Mouse (Mus musculus): ENCODE data around the gene Sez6.

The Sez6 gene

DNA sequence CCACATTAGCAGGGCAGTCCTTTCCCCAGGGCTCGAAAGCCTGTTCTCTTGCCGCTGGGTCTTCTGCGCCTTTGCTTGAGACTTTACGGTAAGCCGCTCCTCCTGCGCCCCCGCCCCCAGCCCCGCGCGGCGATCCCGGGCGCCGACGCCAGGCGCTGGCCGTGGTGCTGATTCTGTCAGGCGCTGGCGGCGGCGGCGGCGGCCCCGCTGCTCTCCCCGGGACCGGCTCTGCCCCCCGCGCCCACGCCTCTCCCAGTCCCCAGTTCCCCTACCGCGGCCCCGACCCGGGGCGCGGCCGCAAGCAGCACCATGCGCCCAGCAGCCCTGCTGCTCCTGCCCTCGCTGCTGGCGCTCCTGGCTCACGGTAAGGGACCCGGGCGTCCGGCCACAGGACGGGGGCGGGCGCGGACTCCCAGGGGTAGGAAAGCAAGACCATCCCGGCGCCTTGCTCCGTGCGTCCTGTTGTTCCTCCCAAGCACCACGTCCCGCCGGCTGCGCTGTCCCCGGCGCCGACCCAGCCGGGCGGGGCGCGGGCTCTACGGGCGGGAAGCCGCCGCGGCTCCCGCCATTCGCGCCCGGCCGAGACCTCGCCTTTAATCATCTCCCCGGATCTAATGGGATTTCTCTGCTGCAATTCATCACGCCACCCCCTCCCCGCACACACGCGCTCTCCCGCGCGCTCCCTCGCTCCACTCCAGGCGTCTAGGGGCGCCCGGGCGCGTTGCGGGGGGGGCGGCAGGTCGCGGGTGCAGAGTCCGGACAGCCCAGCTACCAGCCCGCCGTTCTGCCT is at the start of gene Sez6:
Sez6 (plus strand) TSS at position 50 of the 790 bp plus-strand sequence.
- peak; percentile 70 for DNase-seq (ENCODE audit: low read depth, low spot score)

DNA sequence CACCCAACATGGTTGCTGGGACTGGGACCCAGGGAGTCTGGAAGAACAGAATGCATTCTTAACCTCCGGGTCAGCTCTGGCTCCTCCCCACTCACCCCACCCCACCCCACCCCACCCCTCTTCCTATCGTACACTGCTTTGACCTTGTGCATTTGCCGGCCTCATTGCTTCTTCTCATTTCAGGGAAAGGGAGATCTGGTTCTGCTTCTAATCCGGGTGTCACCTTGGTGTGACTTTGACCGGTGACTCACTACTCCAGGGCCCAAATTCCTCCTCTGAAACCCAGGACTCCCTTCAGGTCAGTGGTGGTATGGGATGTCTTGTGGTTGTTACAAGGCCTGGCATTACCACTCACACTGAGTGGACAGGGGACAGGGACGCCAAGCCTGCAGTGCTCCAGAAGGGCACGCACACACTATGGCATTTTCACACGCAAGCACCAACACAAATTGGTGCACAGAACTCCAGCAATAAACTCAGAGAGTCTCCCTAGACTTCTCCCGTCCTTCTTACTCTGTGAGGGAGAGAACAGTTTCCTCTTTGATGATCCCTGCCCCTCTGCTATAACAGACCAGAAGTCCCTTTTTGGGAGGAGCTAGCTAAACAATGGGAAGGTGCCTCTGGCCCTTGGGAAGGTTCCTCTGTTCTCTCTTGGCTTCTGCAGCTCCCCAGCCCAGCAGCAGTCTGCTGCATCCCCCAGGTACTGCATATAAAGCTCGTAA is 45.9 kb upstream of the Sez6 start:
- no peak for DNase-seq (ENCODE audit: low read depth, low spot score)

DNA sequence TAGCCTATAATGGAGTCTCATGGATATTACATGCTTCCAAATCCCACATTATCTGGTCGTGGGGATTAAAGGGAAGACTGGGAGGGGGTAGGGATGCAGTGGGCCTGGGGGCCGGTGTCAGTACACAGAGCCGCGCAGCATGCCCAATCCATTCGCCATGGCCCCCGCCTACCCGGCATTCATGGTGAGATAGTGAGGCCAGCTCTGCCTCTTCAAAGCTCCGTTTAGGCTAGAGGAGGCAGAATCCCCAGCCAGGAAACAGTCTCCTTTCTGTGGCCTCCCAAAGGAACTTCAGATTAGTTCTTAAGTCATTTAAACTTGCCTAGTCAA is 45.4 kb upstream of the Sez6 start:
- DNase-seq (ENCODE audit: low read depth, low spot score): no peak

DNA sequence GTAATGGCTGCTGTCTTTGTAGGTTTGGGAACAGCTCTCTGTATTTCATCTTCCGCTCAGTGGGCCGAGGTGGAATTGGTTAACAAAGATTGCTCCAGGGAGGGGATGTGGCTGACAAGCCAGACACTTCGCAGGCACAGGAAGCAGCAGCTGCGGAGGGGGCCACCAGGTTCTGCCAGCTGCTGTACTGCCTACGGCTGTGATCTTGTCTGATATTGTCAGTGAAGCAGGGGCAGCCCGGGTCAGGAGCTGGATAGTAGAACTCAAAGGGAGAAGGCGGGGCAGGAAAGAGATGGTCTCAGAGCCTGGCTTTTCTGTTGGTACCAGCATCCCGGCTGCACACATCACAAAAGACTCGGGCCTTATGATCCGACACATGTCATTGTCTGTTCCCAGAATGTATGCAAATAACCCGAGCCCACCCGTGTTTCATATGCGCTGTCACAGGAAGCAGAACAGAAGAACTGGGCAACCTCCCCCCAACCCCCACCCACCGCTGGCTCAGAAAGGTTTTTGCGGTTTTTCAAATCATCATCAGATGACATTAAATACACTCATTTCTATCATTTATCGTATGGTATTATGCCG is 43.1 kb upstream of the Sez6 start:
- DNase-seq (ENCODE audit: low read depth, low spot score): no peak

DNA sequence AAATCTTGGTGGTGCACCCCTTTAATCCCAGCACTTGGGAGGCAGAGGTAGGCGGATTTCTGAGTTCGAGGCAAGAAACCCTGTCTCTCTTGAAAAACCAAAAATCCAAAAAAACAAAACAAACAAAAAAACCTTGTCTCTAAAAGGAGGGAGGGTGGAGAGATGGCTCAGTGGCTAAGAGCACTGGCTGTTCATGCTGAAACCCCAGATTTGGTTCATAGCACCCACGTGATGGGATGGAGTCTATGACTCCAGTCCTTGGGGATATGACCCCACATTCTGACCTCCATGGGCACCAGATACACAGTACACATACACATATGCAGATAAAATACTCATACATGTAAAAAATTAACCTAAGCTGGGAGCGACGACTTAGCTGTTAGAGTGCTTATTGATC is 41.8 kb upstream of the Sez6 start:
- DNase-seq (ENCODE audit: low read depth, low spot score): no peak

DNA sequence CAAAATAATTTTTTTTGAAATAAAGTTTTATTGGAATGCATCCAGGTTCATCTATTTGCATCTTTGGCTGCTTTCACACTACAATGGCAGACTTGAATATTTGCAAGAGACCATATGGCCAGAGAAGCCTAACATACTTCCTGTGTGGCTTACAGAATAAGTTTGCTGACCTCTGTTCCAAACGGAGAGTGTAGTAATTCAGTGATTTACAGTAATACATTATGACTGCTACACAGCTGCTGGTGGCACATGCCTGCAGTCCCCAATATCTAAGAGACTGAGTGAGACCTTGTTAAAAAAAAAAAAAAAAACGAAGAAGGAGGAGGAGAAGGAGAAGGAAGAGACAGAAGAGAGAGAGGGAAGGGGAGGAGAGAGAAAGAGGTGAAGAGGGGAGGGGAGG is 41.1 kb upstream of the Sez6 start:
- DNase-seq (ENCODE audit: low read depth, low spot score): no peak

DNA sequence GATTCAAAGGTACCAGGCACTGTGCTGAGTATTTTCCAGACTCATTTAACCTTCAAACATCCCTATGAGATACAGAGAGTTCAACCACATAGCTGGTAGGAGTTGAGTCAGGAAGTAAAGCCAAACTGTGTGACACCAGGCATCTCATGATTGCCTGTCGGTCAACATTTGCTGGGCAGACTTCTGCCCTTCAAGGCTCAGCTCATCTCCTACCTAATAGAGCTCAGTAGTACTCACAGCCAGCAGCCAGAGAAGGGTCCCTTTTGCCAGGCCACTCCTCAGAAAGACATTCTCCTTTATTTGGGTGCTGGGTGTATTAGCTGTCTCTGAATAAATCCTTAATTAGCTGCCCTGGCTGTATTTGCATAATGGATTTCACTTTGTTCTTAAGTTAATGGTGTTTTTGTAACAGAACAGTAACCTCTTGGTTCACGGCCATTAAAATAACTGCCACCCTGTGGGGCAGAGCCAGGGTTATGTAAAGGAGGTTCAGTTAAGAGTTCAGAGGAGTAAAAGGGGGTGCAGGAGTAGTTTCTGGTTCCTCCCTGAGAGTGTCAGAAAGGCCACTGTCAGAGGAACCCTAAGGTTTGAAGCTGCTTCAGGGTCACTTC is 39.8 kb upstream of the Sez6 start:
- DNase-seq (ENCODE audit: low read depth, low spot score): no peak

DNA sequence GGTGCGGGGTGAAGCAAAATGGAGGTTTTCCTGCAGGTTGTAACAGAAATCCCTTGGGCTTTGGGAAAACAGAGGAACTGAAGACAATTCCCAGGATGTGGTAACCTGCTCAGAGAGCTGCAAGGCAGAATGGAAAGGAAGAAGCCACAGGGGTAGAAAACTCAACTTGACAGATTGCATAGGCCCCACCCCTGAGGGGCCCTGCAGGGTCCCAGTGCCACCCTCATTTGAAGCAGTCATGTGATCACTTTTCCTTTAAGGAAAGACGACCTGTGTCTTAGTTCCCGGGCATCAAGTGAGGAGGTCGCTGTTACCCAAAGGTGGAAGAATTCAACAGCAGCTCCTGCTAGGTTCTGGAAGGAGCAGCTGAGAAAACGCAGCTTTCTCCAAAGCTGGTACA is 37.7 kb upstream of the Sez6 start:
- no peak for DNase-seq (ENCODE audit: low read depth, low spot score)

DNA sequence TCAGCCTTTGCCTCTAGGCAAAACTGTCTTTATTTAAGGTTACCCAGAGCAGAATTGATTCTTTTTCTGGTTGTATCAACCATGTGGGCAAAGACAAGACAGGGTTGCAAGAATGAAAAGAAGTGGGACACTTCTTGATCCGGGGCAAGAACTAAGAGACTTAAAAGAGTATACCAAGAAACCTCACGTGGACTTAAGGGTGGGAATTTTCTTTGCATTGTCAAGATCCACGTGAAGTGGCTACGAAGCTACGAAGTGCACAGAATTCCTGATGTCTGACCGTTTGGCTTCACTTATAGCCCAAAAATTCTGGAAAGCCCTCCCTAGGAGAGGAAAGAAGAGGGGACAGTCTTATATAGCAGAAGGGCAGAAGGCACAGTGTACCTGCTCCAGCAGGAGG is 37.3 kb upstream of the Sez6 start:
- DNase-seq (ENCODE audit: low read depth, low spot score): no peak

DNA sequence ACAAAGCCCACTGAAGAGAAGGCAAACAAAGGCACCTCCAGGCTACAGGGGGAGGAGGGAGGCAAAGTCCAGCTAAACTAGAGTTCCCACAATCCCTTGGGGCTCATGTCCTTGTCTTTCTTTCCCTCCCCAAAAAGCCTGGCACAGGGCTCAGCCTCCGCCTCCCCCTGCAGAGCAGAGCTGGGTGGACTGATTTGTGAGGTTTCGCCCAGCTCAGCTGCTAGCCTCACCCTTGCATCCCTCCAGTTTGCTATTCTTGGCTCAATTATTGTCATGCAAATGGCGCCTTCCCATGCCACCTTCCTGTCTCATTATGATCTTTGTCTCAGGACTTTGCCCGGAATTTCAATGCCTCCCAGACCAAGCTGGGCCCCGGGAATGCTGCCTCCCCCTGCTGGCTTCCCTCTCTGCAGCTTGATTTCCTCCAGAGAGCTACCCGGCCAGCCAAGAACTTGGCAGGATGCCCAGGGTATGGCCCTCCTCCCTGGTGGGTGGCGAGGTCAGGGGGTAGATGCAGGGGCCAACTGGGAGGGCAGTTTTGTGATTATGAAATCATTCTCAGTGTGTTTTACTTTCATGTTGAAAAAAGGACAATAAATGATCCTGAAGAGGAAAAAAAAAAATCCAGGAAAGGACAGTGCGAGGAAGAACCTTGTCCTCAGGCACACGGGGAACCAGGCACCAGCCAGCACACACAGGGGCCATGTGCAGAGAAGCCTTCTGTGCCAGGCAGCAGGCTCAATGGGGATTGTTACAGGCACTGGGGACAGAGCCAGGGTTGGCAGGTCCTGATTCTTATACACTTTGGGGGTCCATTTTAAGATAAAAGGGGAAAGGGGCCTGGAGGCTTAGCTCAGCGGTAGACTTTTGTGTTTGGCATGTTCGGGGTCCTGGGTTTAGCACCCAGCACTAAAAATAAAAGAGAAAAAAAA is 36.5 kb upstream of the Sez6 start, which contains the start of gene Pipox:
Pipox (minus strand) TSS at position 310 of the 932 bp plus-strand sequence.
- peak; percentile 58 for DNase-seq (ENCODE audit: low read depth, low spot score)

DNA sequence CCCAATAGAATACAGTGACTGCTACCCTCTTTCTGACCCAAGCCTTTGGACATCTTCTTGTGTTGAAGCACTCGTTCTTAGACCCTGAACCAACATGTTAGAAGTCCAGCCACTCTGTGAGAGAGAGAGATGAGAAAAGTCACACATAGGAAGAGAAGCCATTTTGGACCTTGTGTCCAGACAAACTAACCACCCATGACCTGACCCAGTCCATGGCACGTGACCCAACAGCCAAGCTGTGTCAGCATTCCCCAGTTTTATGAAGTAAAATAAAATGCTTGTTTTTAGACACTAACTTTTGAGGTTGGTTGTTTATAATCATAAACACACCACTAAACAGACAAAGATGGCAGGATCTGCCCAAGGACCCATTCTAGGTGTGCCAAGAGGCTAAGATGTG is 35.6 kb upstream of the Sez6 start:
- DNase-seq (ENCODE audit: low read depth, low spot score): no peak

DNA sequence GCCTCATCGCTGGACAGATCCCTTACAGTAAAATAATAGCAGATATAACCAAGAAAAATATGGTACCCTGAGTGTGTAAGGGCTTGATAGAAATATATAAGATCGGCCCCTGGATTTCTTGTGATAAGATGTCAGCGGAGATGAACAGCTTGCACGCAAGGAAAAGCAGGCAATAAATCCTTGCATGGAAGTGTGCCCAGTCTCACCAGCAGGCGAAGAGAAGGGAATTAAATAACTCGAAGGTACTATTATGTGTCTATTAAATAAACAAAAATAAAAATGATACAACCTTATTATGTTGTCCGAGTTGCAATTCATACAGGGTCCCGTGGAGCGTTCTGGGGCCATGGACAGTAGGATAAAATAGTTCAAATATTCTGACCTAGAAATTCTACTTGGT is 34.6 kb upstream of the Sez6 start:
- no peak for DNase-seq (ENCODE audit: low read depth, low spot score)

DNA sequence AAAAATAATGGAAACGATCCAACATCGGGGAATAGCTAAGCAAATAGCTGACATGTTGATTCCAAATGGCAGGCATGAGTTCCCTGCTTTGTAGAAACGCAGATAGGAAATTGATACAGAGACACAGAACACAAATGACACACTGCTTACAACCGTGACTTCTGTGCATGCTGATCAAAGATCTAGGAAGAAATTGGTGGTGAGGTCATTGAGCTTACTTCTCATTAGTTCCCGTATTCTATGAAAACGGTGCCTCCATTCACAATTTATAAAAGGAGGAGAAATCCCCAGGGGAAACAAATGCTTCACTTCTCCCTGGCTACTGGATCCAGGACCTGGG is 34.1 kb upstream of the Sez6 start:
- no peak for DNase-seq (ENCODE audit: low read depth, low spot score)

DNA sequence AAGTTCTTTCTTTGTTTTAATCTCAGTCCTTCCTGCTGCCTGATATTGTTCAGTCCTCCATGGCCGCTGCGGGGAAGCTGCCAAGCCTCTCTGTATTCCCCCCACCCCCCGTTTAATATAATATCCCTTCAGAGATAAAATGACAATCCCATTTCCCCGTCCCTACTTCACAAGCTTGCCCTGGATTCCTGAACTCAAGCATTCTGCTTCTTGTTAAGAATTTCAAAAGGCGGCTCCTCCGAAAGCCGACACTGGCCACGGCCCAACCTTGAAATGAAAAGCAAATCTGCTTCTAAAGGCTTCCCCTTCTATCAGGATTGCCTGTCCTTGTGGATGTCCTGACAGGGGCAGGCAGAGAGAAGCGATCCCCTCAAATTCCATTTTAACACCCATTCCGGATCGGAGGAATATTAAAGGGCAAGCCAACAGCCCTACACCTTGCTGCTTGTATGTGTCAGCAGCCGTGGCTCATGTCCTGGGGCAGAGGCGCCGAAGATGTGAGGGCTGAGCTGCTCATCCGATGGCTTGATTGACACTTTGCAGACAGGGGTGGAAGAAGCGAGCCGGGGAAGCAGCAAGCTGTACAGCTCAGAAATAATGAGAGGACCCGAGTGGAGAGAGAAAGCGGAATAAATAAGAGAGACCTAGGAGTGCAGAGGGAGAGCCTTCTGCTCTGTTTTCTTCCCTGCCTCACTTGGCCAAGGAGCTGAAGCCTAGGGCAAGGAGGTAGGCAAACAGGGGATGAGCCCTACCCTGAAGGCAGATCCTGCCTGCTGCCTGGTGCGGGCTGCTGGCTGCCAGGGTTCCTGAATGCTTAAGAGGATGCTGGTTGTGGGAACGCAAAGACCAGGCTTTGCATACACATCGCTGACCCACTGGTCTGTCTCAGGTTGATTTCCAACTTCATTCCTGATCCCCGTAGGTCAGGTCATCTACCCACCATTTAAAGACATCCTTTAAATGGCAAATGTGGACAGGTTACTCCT is 33.5 kb upstream of the Sez6 start:
- DNase-seq (ENCODE audit: low read depth, low spot score): no peak

DNA sequence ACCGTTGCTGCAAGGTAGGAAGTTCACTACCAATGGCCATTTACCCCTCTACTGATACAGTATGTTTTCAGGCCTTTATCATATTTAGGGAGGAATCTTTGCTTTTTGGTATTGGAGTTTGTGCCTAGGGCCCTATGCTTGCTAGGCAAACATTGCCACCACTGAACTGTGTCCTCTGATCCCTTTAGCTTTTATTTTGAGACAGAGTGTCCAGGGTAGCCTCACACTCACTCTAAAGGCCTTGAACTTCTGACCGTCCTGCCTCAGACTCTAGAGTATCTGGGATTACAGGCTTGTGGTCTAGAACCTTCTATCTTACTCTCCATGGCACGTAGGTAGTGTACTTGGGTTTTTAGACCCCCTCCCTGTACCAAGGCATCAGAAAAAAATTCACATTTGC is 30.4 kb upstream of the Sez6 start:
- no peak for DNase-seq (ENCODE audit: low read depth, low spot score)

DNA sequence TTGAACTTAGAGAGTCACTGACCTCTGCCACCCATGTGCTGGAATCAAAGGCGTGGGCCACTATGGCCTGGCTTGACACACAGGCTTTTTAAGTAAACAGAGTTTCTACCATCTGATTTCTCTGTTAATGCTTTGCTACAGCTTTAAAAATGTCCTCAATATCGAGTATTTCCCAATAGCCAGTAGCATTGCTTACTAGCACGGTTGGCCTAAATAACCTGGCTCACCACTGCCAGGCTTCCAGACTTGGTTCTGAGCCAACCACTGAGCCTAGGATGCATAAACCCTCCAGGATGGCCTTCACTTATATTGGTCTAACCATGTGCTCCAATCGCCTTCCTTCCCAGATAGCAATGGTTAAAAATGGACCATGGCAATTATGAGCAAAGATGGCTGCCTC is 29.9 kb upstream of the Sez6 start:
- no peak for DNase-seq (ENCODE audit: low read depth, low spot score)

DNA sequence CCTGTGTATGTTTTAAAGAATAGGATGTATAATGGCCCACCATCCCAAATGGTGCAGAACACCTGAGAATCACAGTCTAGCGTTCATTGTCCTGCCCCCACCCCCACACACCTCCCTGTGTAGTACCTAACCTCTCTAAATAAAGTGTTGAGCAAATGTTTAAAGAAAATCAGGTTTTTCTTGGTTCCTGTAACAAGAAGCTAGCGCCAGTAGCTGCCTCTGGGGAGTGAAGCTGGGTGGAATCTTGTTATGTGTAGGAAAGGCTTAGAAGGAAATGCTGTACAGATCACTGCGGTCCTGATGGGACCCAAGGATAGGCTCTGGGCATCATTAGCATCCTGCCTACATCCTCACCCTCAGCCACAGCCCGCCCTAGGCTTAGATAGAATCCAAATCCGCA is 29.2 kb upstream of the Sez6 start:
- no peak for DNase-seq (ENCODE audit: low read depth, low spot score)

DNA sequence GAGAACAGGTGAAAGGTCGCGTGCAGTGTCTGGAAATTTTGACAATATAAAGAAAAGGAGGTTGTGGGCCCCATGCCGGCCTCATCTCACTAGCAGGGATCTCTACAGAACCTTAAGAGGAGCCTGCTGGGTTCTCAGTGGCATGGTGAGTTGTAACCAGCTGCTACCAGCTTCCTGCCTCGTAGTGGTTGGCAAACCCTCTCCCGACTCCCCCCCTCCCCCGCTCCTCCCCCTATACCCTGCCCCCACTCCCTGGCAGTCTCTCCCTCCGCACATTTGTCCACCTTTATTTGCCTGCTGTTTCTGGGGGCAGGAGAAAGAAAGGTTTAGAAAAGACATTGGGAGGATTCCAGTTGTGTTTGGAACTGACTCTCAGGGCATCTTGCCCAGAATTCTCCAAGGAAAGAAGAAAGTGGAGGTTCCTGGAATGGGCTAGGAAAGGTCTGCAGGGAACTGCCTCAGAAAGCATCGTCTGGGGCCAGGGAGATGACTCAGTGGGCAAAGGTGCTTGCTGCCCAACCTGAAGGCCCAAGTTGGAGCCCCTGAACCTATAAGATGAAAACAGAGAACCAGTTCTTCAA is 28.7 kb upstream of the Sez6 start:
- DNase-seq (ENCODE audit: low read depth, low spot score): no peak

DNA sequence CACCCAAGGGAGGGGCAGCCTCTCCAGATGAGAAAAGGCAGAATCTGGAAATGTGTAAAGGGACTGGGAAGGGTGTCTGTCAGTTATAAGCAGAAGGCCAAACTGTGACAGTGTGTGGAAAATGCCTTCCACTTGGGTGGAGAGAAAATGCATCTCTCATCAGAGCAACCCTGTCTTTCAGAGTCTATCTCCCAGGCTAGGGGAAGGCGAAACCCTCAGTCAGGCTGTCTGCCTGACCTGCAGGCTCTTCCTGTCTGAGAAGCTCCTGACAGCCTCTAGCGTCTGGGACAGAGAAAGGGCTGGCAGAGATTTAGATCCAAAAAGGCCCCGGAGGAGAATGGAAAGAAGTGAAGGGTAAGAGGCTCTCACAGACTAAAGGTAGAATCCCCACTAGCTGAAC is 26.8 kb upstream of the Sez6 start:
- no peak for DNase-seq (ENCODE audit: low read depth, low spot score)

DNA sequence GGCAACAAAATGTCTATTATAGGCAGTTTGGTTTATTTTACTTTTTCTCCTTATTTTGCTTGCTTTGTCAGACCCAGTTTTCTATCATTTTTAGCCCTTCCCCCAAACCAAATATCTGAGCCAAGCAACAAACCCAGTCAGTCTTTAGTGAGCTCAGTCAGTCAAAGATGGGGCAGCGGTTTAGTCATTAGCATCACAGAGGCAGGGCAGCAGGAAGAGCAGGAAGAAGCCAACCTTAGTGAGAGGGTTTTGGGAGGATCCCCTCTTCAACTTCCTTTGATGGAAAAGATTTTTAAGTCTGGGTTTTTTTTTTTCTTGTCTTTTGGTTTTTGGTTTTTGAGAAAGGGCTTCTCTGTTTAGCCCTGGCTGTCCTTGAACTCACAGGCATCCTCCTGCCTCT is 25.9 kb upstream of the Sez6 start:
- DNase-seq (ENCODE audit: low read depth, low spot score): no peak

Measured in embryo, embryonic 11.5 days (tissue).